Mouse (Mus musculus) heart, embryonic 11.5 days (tissue): ENCODE measurements around the gene Naa35. TPM values are rescaled to one million over a fixed set of nuclear protein-coding genes. Genes with fewer than 3 reads are reported as not detected.

Experiments
- ATAC-seq: fragments of 200-750 bp; cut with Nextera tagmentation; replicated peaks from 2 replicates; pipeline ENCODE4 v1.8.0; 2017; ENCODE audit warnings: moderate library complexity; ENCODE audit not compliant: insufficient number of reproducible peaks, low FRiP score, low TSS enrichment
- H3K27ac ChIP-seq: fragments of 300-500 bp; sonication (generic); 2 replicates; pipeline ENCODE4 v1.5.1; 2014; ENCODE audit warnings: mild to moderate bottlenecking, low read depth, low read length
- H3K27me3 ChIP-seq: fragments of 300-500 bp; sonication (generic); 2 replicates; pipeline ENCODE4 v1.6.1; 2014; ENCODE audit warnings: mild to moderate bottlenecking, low read length, mixed read lengths; ENCODE audit not compliant: control insufficient read depth, insufficient read depth
- H3K36me3 ChIP-seq: fragments of 300-500 bp; sonication (generic); 2 replicates; pipeline ENCODE4 v1.6.1; 2014; ENCODE audit warnings: mild to moderate bottlenecking, low read length, moderate library complexity, mixed read lengths; ENCODE audit not compliant: control insufficient read depth, insufficient read depth
- H3K4me1 ChIP-seq: fragments of 300-500 bp; sonication (generic); 2 replicates; pipeline ENCODE4 v1.6.1; 2014; ENCODE audit warnings: low read length; ENCODE audit not compliant: control insufficient read depth, insufficient read depth
- H3K4me2 ChIP-seq: fragments of 300-500 bp; sonication (generic); 2 replicates; pipeline ENCODE4 v1.6.1; 2014; ENCODE audit warnings: mild to moderate bottlenecking, moderate library complexity
- H3K4me3 ChIP-seq: fragments of 300-500 bp; sonication (generic); 2 replicates; pipeline ENCODE4 v1.5.1; 2014; ENCODE audit warnings: low read depth, low read length
- H3K9ac ChIP-seq: fragments of 300-500 bp; sonication (generic); 2 replicates; pipeline ENCODE4 v1.6.1; 2014; ENCODE audit warnings: mild to moderate bottlenecking, low read depth, low read length, moderate library complexity
- H3K9me3 ChIP-seq: fragments of 300-500 bp; sonication (generic); replicated peaks from 2 replicates; pipeline ENCODE4 v1.6.1; 2016; ENCODE audit warnings: low read length; ENCODE audit not compliant: control insufficient read depth
- WGBS: fragments of 180-500 bp; shearing (Covaris S2); extraction: QIAGEN DNeasy Blood & Tissue Kit; methylation state at CpG from one replicate; pipeline ENCODE4 v1.1.7; 2014; ENCODE audit not compliant: insufficient replicate concordance; 5-methylcytosine and 5-hydroxymethylcytosine counted together
- polyA plus RNA-seq: library from polyadenylated mRNA; unstranded; fragments of >200 nt; fragmentation: Nextera tagmentation; extraction: Ambion mirVana; gene quantifications from 2 replicates; pipeline ENCODE4 v1.2.1, GENCODE M21; 2014

Naa35 gene
- polyA plus RNA-seq, 1 experiment from 2014 or later, result 67.0 TPM

DNA sequence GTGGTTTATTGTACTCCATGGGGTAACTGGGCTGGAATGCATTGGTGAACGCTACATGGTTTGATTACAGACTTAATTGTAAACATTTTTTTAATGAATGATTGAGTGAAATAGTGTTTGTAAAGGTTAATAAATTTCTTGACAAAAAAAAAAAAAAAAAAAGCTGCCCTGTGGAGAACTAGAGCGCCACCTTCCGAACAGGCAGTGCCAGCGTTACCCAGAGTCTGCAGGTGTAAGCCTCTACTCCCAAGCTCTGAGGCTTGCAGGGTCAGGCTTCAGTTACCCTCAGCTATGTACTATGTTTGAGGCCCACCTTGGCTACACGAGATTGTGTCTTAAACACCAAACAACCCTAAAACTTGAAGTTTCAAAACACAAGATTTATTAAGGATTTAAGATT lies 49.6 kb downstream of the Naa35 start:
- H3K4me1 ChIP-seq, result peaks cover 8% of the 10 kb centered on the region
- no peak overlapping the region for H3K4me2 ChIP-seq
- no peaks in the 10 kb centered on the region for H3K9me3 ChIP-seq
- ATAC-seq, result no peak
- no peaks in the 10 kb centered on the region for H3K27me3 ChIP-seq
- H3K36me3 ChIP-seq, result peaks cover 50% of the 10 kb centered on the region
- no peak overlapping the region for H3K27ac ChIP-seq
- 66% methylated on average over 5 of the region's 5 CpGs for WGBS
- H3K4me3 ChIP-seq, result no peak overlapping the region
- no peak overlapping the region for H3K9ac ChIP-seq

DNA sequence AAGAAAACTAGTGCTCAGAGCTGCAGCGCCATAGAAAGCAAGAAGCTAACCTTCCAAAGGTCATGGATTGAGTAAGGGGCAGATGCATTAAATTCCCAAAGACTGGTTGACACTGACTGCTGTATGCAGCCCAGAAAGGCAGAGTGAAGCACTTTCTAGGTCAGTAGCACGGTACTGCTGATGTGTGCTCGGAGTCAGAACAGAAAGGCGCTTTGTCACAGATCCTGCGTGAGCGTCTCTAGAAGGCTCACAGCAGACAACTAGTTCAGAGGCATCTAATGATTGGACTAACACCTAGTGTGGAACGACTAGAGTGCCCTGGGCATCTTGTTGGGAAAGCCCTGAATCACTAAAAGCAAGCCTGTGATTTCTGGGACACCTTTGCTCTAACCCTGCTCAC lies 52.7 kb downstream of the Naa35 start:
- 92% methylated on average over 7 of the region's 7 CpGs for WGBS
- Histone ChIP-seq H3K36me3 (peaks cover 28% of the 10 kb centered on the region), H3K9ac (no peak overlapping the region), H3K27ac (no peak overlapping the region), H3K4me3 (no peak overlapping the region), H3K27me3 (no peaks in the 10 kb centered on the region), H3K9me3 (no peaks in the 10 kb centered on the region), H3K4me2 (no peak overlapping the region), H3K4me1 (peaks cover 22% of the 10 kb centered on the region)
- no peak for ATAC-seq

DNA sequence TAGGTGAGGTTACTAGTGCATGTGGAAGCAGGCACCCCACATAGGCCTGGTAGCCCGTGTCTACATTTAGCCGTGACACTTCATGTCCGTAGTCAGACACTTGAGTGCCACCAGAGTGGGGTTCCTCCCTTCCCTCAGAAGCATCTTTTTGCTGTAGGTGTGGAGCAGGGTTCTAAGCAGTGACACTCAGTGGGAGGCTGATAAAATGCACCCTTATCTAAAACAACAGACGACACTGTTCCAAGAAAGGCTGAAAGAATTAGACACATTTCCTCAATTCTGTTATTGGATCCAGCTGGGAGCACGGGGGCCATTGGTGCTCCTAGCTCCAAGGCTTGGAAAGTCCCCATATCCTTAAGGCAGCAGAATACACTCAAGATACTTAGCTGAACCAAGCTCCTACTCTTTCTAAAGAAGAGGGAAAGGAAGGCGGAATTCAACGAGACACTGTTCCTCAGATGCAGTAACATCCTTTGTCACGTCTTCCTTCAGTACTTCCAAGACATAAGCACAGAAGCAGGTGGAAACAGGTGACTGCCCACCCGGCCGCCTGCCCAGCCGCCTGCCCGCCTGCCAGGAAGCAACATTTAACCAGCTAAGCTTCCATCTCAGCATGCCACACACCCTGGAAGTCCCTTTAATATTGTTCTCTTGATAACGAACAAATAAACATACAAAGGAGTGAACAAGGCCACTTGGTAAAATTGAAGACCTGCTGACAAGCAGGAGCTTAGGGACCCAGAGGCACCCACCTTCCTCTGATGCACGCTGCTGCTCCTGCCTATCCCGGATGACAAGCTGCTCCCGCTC lies 54.5 kb downstream of the Naa35 start:
- peaks cover 22% of the 10 kb centered on the region for H3K4me1 ChIP-seq
- H3K27me3 ChIP-seq, result no peaks in the 10 kb centered on the region
- no peak overlapping the region for H3K9ac ChIP-seq
- H3K27ac ChIP-seq, result no peak overlapping the region
- H3K36me3 ChIP-seq, result peaks cover 11% of the 10 kb centered on the region; the same call in 1 of the 2 replicates
- H3K9me3 ChIP-seq, result no peaks in the 10 kb centered on the region
- WGBS, result 74% methylated on average over 16 of the region's 16 CpGs
- no peak overlapping the region for H3K4me2 ChIP-seq
- ATAC-seq, result no peak
- no peak overlapping the region for H3K4me3 ChIP-seq

DNA sequence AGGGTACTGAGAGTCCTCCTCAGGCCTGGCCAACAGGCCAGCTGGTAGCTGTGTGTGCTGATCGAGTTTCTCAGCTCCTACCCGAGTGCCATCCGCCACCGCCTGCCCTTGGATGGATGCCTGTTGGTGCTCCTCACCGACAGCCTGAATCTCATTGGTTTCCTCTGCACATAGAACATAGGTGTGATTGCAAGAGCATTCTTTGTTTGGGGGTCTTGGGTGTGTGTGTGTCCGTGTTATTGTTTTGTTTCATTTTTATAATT lies 55.0 kb downstream of the Naa35 start:
- H3K4me3 ChIP-seq, result no peak overlapping the region
- peaks cover 11% of the 10 kb centered on the region; the same call in 1 of the 2 replicates for H3K36me3 ChIP-seq
- H3K4me2 ChIP-seq, result no peak overlapping the region
- no peaks in the 10 kb centered on the region for H3K9me3 ChIP-seq
- WGBS, result 80% methylated on average over 6 of the region's 6 CpGs
- H3K27ac ChIP-seq, result no peak overlapping the region
- ATAC-seq, result no peak
- no peak overlapping the region for H3K9ac ChIP-seq
- H3K4me1 ChIP-seq, result peaks cover 22% of the 10 kb centered on the region
- H3K27me3 ChIP-seq, result no peaks in the 10 kb centered on the region

- Histone ChIP-seq H3K4me1 (peaks cover 48% of the 10 kb centered on the region), H3K27ac (peak overlapping the region; percentile 47; the same call in 1 of the 2 replicates), H3K4me2 (no peak overlapping the region), H3K27me3 (no peaks in the 10 kb centered on the region), H3K9ac (no peak overlapping the region), H3K4me3 (no peak overlapping the region), H3K9me3 (no peaks in the 10 kb centered on the region), H3K36me3 (0 out of 2 replicates have a peak, but pooled peaks cover 3% of the 10 kb centered on the region)
- ATAC-seq, result peak; percentile 59; the same call in 1 of the 2 replicates
- WGBS, result 40% methylated on average over 2 of the region's 2 CpGs
Observed at GRCm38 (mm10) chr13:59642818-59643217, 57.8 kb downstream of the Naa35 start.

DNA sequence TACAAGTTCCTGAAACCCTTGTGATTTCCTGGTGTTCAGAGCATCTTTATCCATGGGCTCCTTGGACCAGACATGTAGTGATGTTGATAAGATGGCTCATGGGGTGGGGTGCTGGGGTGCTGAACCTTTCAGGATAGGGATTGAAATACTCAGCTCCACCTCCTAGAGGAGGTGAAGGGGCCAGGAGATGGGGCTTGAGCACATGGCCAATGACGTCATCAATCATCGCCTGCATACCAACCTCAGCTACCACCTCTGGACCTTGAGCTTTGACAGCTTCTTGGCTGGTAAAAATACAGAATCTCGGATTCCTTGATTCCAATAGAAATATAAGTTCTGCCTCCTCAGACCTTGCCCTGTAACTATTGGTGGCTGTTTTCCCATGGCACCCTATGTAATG lies 60.4 kb downstream of the Naa35 start:
- peaks cover 38% of the 10 kb centered on the region for H3K4me1 ChIP-seq
- H3K4me2 ChIP-seq, result no peak overlapping the region
- H3K36me3 ChIP-seq, result peaks cover 4% of the 10 kb centered on the region; the same call in 1 of the 2 replicates
- H3K9ac ChIP-seq, result no peak overlapping the region
- no peaks in the 10 kb centered on the region for H3K9me3 ChIP-seq
- WGBS, result 73% methylated on average over 3 of the region's 3 CpGs
- H3K27ac ChIP-seq, result no peak overlapping the region
- no peak overlapping the region for H3K4me3 ChIP-seq
- H3K27me3 ChIP-seq, result no peaks in the 10 kb centered on the region
- no peak for ATAC-seq

DNA sequence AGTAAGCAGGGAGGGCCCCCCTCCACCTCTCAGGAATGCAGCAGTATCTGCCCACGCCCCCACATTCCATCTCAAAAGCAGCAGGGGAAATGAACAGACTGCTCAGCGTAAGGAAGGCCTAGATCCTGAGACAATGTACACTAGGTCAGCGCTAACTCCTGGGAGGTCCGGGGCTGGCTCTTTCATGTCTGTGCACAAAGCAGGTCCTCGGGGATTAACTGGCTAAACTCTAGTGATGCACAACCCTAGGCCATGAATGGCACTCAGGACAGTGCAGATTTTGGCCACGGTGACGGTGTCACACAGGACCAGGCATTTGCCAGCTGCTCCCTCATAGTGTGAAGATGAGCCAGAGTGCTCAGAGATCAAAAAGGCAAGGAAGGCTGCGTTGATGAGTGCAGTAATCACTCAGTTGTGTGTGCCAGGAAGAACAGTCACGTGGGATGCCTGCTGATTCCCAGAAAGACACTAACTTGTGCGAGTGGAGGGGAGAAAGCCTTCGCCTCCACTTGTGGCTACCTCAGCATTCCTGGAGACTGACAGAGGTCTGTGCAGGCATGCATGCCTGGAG lies 61.7 kb downstream of the Naa35 start:
- no peak for ATAC-seq
- 56% methylated on average over 11 of the region's 11 CpGs for whole genome bisulfite sequencing
- no peak overlapping the region for H3K4me2 ChIP-seq
- H3K9ac ChIP-seq, result 0 out of 2 replicates have a peak overlapping the region, but pooled peaks have one; percentile 28
- H3K4me3 ChIP-seq, result no peak overlapping the region
- peaks cover 4% of the 10 kb centered on the region; the same call in 1 of the 2 replicates for H3K36me3 ChIP-seq
- no peaks in the 10 kb centered on the region for H3K9me3 ChIP-seq
- peaks cover 29% of the 10 kb centered on the region for H3K4me1 ChIP-seq
- peak overlapping the region; percentile 35; the same call in 1 of the 2 replicates for H3K27ac ChIP-seq
- H3K27me3 ChIP-seq, result no peaks in the 10 kb centered on the region

- peaks cover 4% of the 10 kb centered on the region; the same call in 1 of the 2 replicates for H3K36me3 ChIP-seq
- no peak for ATAC-seq
- no peaks in the 10 kb centered on the region for H3K27me3 ChIP-seq
- no peak overlapping the region for H3K9ac ChIP-seq
- H3K9me3 ChIP-seq, result no peaks in the 10 kb centered on the region
- H3K27ac ChIP-seq, result 0 out of 2 replicates have a peak overlapping the region, but pooled peaks have one; percentile 35
- whole genome bisulfite sequencing, result 78% methylated on average over 6 of the region's 6 CpGs
- H3K4me2 ChIP-seq, result no peak overlapping the region
- H3K4me1 ChIP-seq, result peaks cover 34% of the 10 kb centered on the region
- H3K4me3 ChIP-seq, result no peak overlapping the region
Observed at GRCm38 (mm10) chr13:59647484-59647883, 62.4 kb downstream of the Naa35 start.
